Mouse (Mus musculus): ENCODE data around the gene Mtg1.

GRCm38 (mm10) chr7:140098466-140098865 lies 38.9 kb upstream of the Mtg1 start:
- no peak for TF ChIP-seq CTCF (IDR thresholded peaks at IDR 0.05; ENCODE audit: borderline replicate concordance, extremely low read depth, insufficient read depth, insufficient read length)
- TF ChIP-seq POLR2A (IDR thresholded peaks at IDR 0.05; ENCODE audit: borderline replicate concordance, extremely low read depth, insufficient read depth, insufficient read length, poor library complexity, severe bottlenecking): no peak
